Mouse (Mus musculus): Measurements from ENCODE around the gene Eif3d.
A peak's percentile ranks its signal among the peaks of the same experiment; 100 is the strongest.

Gene Eif3d

GRCm38 (mm10) chr15:77952921-77953320, 17.7 kb downstream of the Eif3d start:
- DNase-seq, result no peak

GRCm38 (mm10) chr15:77949061-77949460, 21.6 kb downstream of the Eif3d start:
- DNase-seq, result no peak

DNA sequence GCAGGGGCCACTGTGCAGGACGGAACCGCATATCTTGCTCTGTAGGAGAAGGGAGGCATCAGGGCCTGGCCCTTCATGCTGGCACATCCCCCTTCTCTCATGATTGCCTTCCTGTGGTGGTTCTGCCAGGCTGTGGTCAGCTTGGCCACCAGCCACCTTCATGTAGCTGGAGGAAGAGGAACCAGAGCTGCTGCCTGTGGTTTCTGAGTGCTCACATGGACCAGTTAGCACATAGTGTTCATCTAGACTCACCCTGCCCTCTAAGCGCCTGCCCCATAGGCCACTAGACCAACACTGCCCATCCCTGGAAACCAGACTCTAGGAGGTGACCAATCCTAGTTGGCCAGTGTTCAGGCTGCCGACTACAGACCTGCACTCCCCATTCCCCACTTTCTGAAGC, 24.9 kb downstream of the Eif3d start:
- no peak for DNase-seq

- no peak for DNase-seq
Observed at GRCm38 (mm10) chr15:77941563-77941962, 29.1 kb downstream of the Eif3d start.

DNA sequence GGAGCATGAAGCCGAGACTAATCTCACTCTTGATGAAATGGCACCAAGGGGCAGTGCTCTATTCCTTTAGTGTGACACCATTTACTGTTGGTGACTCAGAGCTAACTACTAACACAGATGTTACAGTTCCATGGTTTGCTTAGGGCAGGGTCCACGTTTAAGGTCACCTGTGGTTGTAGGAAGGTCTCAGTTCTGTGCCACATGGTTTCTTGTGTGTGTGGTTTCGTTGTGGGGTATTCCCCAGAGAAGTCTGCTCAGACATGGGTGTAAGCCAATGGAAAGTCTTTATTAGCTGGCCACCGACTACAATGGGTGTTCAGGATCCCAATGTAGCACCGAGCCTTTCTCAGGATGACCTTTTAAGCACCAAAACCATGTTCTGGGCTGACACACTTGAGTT, 32.1 kb downstream of the Eif3d start:
- DNase-seq, result no peak

- DNase-seq, result no peak
Observed at GRCm38 (mm10) chr15:77935673-77936375, 34.8 kb downstream of the Eif3d start.

DNA sequence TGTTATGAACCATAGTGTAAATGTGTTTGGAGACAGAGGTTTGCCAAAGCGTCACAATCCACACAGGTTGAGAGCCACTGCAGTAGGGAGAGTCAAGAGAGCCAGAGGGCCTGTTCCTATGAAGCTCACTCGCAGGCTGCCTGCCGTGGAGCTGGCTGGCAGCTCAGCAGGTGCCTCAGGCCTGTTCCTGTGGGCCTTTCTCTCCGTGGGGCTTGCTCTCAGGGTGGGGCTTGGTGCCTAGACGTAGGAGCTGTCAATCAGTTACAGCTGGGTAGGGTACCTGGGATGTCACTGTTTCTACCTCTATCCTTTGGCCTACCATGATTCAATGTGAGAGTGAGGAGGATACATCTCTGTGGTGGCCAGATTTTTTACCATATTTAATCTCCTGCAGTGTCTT, 35.6 kb downstream of the Eif3d start:
- no peak for DNase-seq

DNA sequence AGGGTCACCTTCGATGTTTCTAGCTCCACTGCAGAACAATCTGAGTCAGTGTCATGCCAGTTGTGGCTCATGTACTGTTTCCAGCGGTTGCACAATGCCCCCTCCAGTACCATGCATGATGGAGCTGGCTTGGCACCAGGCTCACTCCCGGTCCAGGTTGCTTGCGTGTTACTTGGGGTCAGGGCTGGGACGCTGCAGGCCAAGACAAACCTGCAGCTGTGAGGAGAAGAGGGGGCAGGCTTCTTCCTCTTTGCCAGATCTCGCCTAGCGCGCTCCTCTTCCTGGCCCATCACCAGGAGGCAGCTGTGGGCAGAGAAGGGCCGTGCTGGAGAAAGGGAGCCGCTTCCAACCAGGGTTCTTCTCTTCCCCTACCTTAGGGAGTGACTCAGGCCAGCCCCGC, 36.3 kb downstream of the Eif3d start:
- DNase-seq, result peak in 1 of 2 experiments; percentile 8

DNA sequence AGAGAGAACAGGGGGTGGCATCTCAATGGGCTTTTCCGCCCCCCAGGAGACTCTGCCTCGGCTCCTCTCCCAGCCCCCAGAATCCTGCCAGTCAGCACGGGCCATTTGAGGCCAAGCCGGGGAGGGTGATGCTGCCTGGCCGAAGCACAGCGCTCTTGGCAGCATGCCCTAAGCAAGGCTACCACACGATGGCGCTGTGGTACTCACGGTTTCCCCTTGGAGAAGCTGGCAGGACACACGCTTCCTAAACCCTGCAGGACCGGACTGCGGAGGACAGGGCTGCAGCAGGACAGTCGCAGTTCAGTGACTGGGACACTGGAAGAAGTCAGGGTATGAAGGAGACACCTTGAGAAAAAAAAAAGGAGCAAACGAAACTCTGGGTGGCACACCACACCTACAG, 36.8 kb downstream of the Eif3d start:
- peak; percentile 87 to 94 for DNase-seq

DNA sequence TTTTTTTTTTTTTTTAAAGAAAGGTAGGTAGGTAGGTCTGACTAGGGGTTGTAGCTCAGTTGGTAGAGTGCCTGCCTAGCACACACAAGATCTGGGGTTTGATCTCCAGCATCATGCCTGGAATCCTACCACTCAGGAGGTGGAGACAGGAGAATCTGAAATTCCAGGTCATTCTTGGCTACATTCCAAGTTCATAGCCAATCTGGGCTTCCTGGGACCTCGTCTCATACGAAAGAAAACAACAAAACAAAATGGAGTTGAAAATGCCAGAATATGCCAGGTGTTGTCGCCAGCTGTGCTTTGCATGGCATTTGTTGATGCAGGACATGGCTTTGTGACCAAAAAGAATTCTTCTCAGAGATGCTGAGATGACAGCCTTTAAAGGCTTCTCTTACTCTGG, 37.4 kb downstream of the Eif3d start:
- no peak for DNase-seq

DNA sequence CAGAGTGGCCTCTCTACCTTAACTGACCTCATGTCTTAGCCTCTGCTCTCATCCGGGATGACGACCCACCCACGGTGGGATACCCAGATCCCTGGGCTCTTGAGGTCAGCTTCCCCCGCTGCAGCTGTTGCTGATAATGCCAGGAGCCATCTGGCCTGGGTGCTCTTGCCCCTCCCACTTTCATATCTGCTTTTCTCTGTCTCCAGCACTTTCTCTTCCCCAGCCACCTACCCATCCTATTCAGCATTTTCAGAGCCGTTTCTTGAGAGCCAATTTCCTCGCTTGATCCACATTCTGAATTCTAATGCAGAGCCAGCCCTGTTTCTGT, 39.0 kb downstream of the Eif3d start:
- DNase-seq, result no peak

DNA sequence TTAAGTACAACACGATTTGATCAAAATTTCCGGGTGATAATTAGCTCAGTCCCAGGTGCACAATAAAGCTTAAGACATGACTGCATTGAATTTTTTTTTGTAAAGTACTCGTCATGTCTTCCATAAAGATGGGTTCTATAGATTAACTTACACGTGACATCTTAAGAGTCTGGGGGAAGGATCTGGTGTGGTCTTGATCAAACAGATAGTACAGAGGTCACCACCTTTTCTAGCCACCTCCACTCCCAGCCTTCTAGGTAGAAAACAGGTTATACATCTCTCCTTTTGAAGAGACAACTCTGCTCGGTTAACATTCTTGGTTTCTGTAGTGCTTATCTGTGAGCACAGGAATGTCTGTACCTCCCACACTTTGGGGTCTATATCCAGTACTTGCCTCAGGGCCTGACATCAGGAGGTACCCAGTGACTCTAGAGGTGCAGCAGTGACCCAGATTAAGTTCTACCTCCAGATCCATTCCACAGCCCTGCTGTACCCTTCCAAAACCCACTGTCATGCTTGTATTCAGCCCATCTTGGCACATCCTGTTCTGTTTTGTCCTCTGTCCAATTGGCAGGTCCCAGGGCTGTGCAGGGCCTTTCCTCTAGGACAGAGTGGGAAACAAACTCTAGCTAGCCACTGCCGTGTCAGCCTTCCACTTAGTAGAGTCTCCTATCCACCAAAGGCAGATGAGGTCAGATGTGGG, 39.5 kb downstream of the Eif3d start:
- no peak for DNase-seq

DNA sequence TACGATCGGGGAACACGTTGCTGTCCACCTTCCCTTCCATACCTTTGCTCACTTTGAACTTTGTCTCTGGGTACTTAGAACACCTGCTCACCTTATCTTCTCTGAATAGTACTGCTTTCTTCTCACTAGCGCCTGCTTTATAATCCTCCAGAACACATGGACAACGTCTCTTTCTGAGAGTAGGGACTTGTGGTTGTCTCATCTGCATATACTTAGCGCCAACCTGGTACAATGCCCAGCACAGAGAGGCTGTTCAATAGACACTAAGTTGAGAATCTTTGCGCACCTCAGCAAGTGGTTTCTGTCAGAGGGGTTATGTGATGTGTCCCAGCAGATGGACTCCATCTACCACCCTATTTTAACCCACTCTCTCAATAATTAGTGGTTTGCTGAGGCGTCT, 40.8 kb downstream of the Eif3d start:
- DNase-seq, result no peak

- DNase-seq, result peak; percentile 92 to 95
Observed at GRCm38 (mm10) chr15:77928673-77929331, 41.8 kb downstream of the Eif3d start, which contains the start of gene Txn2. Txn2 (minus strand) TSS chr15:77929006.

DNA sequence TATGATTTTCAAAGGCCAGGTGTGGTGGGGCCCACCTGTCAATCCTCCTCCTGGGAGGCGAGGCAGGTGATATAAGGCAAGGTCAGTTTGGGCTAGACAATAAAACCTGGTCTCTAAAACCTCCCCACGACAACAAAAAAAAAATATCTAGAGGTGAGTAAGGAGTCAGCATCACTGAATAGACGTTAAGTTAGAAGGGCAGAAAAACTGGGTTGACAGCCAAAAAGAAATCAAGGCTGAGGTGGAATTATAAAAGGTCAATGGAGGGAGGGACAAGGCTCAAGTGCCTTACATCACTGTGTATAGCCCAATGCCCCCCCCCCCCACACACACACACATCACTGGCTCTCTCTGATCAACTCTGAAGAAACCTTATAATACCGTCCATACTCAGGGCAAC, 42.5 kb downstream of the Eif3d start:
- DNase-seq, result no peak

DNA sequence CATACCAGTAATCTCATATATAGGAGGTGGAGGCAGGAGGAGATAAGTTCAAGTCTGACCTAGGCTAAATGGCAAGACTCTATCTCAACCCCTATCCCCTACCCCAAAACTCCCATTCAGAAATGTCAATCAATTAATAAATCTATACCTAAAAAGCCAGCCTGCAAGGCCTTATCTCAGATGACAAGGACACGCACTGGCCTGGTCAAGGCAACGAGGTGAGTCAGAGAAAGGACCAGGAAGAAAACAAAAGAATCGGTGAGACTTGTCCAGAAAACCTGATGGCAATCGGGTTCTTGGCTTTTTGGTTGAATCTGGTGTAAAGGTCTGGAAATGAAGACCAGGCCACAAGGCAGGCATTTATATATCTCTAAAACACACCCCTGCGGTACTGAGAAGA, 43.7 kb downstream of the Eif3d start:
- no peak for DNase-seq

- DNase-seq, result no peak
Observed at GRCm38 (mm10) chr15:77925195-77925594, 45.4 kb downstream of the Eif3d start.

DNA sequence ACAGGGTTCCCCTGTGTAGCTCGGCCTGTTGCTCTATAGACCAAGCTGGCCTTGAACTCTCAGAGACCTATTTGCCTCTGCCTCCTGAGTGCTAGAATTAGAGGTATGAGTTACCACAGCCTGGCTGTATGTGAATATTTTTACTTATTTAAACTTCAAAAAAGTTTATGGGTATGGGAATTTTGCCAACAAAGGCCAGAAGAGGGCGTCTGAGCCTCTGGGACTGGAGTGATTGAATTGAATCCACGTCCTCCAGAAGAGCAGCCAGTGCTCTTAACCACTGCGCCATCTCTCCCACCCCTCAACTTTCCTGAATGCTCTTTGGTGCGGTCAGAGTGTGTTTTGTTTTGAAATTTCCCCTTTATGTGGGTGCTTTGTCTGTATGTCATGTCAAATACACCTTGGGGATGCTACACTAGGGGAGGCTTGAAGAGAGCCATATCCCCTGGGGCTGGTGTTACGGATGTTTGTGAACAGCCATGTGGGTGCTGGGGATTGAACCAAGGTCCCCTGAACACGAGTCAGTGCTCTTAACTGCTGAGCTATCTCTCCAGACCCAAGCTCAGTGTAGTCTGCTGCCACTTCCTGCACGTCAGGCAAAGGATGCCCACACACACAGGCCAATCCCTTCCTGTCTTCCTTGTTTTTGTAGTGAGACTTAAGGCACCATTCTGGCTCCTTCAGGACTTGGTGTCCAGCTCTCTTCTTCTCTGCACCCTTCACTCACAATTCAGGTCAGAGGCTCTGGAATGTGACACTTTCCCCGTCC, 47.2 kb downstream of the Eif3d start:
- DNase-seq, result no peak

DNA sequence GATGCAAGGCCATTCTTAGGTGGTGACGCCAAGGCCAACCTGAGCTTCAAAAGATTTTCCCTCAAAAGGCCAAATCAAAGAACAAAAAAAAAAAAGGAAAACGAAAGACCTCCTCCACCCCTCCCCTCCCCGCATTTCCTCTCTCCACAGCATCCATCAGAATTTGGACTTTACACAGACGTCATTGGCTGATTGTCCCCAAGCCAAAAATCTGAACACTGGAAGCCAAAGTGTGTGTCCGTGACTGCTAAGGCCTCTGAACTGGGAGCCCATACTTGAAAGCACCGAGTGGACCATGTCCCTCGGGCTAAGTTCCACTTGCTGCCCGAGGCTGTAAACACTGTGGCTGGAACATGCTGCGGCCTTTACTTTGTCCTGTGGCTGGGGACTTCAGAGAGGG, 47.9 kb downstream of the Eif3d start:
- DNase-seq, result no peak

GRCm38 (mm10) chr15:77921636-77922035, 49.0 kb downstream of the Eif3d start:
- DNase-seq, result no peak

- no peak for DNase-seq
Observed at GRCm38 (mm10) chr15:77920511-77921462, 49.8 kb downstream of the Eif3d start.

DNA sequence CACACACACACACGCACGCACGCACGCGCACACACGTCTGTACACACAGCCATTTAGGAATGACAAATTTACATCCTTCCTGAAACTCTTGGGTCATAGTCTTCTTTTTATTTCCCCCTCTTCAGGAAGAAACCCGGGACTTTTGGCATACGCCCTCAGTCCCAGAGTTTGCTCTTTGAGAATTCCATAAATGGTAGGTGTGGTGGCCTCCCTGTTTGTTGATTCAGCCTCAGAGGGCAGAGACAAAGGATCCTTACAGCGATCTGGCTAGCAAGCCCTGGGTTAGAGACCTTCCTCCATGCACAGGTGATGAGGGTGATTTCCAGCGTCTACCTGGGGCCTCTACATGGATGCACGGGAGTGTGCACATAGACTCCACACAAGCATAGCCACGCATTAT, 51.2 kb downstream of the Eif3d start:
- no peak for DNase-seq

All from thymus, postnatal 36 days (tissue).